Mouse (Mus musculus) adrenal gland, postnatal 36 days (tissue): Measurements from ENCODE around the gene Nell2. TPM values are rescaled to one million over a fixed set of nuclear protein-coding genes. Genes with fewer than 3 reads are reported as not detected.
"Not testable (repeated sequence)": the region's sequence is repeated elsewhere in the genome, so short reads cannot be mapped to it uniquely, and the experiment has no call there.

Experiments
- DNase-seq, 2 experiments: peaks; one replicate each; pipeline ENCODE4 v3.0.0; 2021; ENCODE audit warnings: mixed read lengths in 1 of 2
- total RNA-seq, 2 experiments: library from RNA; stranded (reverse); gene quantifications; 2 replicates each; pipeline ENCODE4 v1.2.3; 2021

Nell2 gene
- total RNA-seq, 2 experiments from 2014 or later = 3.8 to 5.0 TPM

- DNase-seq = not testable (repeated sequence)
Measured at GRCm38 (mm10) chr15:95237021-95237420, 291.3 kb downstream of the Nell2 start.

GRCm38 (mm10) chr15:95236509-95236908 is 291.9 kb downstream of the Nell2 start:
- DNase-seq = no peak

GRCm38 (mm10) chr15:95231171-95231570 is 297.2 kb downstream of the Nell2 start:
- no peak for DNase-seq

- DNase-seq = no peak
Measured at GRCm38 (mm10) chr15:95216640-95217365, 311.6 kb downstream of the Nell2 start.

GRCm38 (mm10) chr15:95210551-95210950 is 317.8 kb downstream of the Nell2 start:
- no peak for DNase-seq

GRCm38 (mm10) chr15:95209186-95209585 is 319.2 kb downstream of the Nell2 start:
- DNase-seq = no peak

- no peak for DNase-seq
Measured at GRCm38 (mm10) chr15:95193661-95194280, 334.6 kb downstream of the Nell2 start.

GRCm38 (mm10) chr15:95192951-95193350 is 335.4 kb downstream of the Nell2 start:
- no peak for DNase-seq

- no peak for DNase-seq
Measured at GRCm38 (mm10) chr15:95186226-95186625, 342.1 kb downstream of the Nell2 start.

GRCm38 (mm10) chr15:95185419-95185818 is 342.9 kb downstream of the Nell2 start:
- DNase-seq = no peak

GRCm38 (mm10) chr15:95183450-95183849 is 344.9 kb downstream of the Nell2 start:
- peak; percentile 16 to 37 for DNase-seq

GRCm38 (mm10) chr15:95156828-95157227 is 371.5 kb downstream of the Nell2 start:
- no peak for DNase-seq

GRCm38 (mm10) chr15:95145118-95145517 is 383.2 kb downstream of the Nell2 start:
- DNase-seq = no peak

- peak in 1 of 2 experiments; percentile 1 for DNase-seq
Measured at GRCm38 (mm10) chr15:95144131-95144530, 384.2 kb downstream of the Nell2 start.

- DNase-seq = no peak
Measured at GRCm38 (mm10) chr15:95138709-95139409, 389.5 kb downstream of the Nell2 start.

GRCm38 (mm10) chr15:95137018-95137810 is 391.1 kb downstream of the Nell2 start:
- no peak for DNase-seq

GRCm38 (mm10) chr15:95135926-95136609 is 392.3 kb downstream of the Nell2 start:
- DNase-seq = no peak

- DNase-seq = no peak
Measured at GRCm38 (mm10) chr15:95131401-95131800, 397.0 kb downstream of the Nell2 start.

GRCm38 (mm10) chr15:95108626-95109025 is 419.7 kb downstream of the Nell2 start:
- DNase-seq = no peak

- DNase-seq = no peak
Measured at GRCm38 (mm10) chr15:95107246-95107809, 421.0 kb downstream of the Nell2 start.

- no peak for DNase-seq
Measured at GRCm38 (mm10) chr15:95101522-95101921, 426.8 kb downstream of the Nell2 start.
